Mouse (Mus musculus) neural tube, embryonic 11.5 days (tissue): ENCODE data around the gene Zwint. TPM values are rescaled to one million over a fixed set of nuclear protein-coding genes. Genes with fewer than 3 reads are reported as not detected.
A peak's percentile ranks its signal among the peaks of the same experiment; 100 is the strongest.

Source experiments
- ATAC-seq: fragments of 200-750 bp; cut with Nextera tagmentation; 2 replicates; pipeline ENCODE4 v1.8.0; 2017; ENCODE audit warnings: moderate number of reproducible peaks, mild to moderate bottlenecking, moderate TSS enrichment, moderate library complexity; ENCODE audit not compliant: insufficient read depth, low FRiP score, low TSS enrichment
- DNase-seq: peaks from one replicate; pipeline ENCODE4 v3.0.0-alpha.2; 2015; ENCODE audit warnings: low spot score
- H3K27ac ChIP-seq: fragments of 300-500 bp; sonication (generic); 2 replicates; pipeline ENCODE4 v1.5.1; 2014; ENCODE audit warnings: low read depth, mild to moderate bottlenecking, low read length
- H3K27me3 ChIP-seq: fragments of 300-500 bp; sonication (generic); 2 replicates; pipeline ENCODE4 v1.6.1; 2014; ENCODE audit warnings: mild to moderate bottlenecking, low read length, mixed read lengths; ENCODE audit not compliant: control insufficient read depth, insufficient read depth
- H3K36me3 ChIP-seq: fragments of 300-500 bp; sonication (generic); 2 replicates; pipeline ENCODE4 v1.6.1; 2014; ENCODE audit warnings: mild to moderate bottlenecking, low read length, moderate library complexity, mixed read lengths; ENCODE audit not compliant: control insufficient read depth, insufficient read depth
- H3K4me1 ChIP-seq: fragments of 300-500 bp; sonication (generic); 2 replicates; pipeline ENCODE4 v1.6.1; 2014; ENCODE audit warnings: low read length, mixed read lengths; ENCODE audit not compliant: control insufficient read depth, insufficient read depth
- H3K4me2 ChIP-seq: fragments of 300-500 bp; sonication (generic); 2 replicates; pipeline ENCODE4 v1.6.1; 2014; ENCODE audit warnings: low read depth, mild to moderate bottlenecking, moderate library complexity
- H3K4me3 ChIP-seq: fragments of 300-500 bp; sonication (generic); 2 replicates; pipeline ENCODE4 v1.5.1; 2014; ENCODE audit warnings: low read depth, low read length
- H3K9ac ChIP-seq: fragments of 300-500 bp; sonication (generic); 2 replicates; pipeline ENCODE4 v1.6.1; 2014; ENCODE audit warnings: mild to moderate bottlenecking, low read length
- H3K9me3 ChIP-seq: fragments of 300-500 bp; sonication (generic); 2 replicates; pipeline ENCODE4 v1.6.1; 2016; ENCODE audit warnings: low read length; ENCODE audit not compliant: control insufficient read depth
- WGBS: fragments of 180-500 bp; shearing (Covaris S2); extraction: QIAGEN DNeasy Blood & Tissue Kit; methylation state at CpG from one replicate; pipeline ENCODE4 v1.1.7; 2014; 5-methylcytosine and 5-hydroxymethylcytosine counted together
- polyA plus RNA-seq: library from polyadenylated mRNA; unstranded; fragments of >200 nt; fragmentation: Nextera tagmentation; extraction: Ambion mirVana; gene quantifications from 2 replicates; pipeline ENCODE4 v1.2.1, GENCODE M21; 2014

Gene Zwint
- polyA plus RNA-seq, 1 experiment from 2014 or later = 426 TPM

GRCm38 (mm10) chr10:72655017-72655509 lies 418 bp downstream of the Zwint start:
- Histone ChIP-seq H3K9me3 (no peaks in the 10 kb centered on the region), H3K9ac (peak overlapping the region; percentile 64), H3K4me2 (peak overlapping the region; percentile 52), H3K27me3 (no peaks in the 10 kb centered on the region), H3K36me3 (peaks cover 4% of the 10 kb centered on the region; the same call in 1 of the 2 replicates), H3K4me1 (peaks cover 7% of the 10 kb centered on the region; the same call in 1 of the 2 replicates), H3K27ac (peak overlapping the region; percentile 65), H3K4me3 (peak overlapping the region; percentile 52)
- peak; percentile 67 for DNase-seq
- WGBS = 2% methylated on average over 15 of the region's 15 CpGs
- ATAC-seq = peak; percentile 79

- Histone ChIP-seq H3K9me3 (no peaks in the 10 kb centered on the region), H3K27ac (no peak overlapping the region), H3K4me1 (peaks cover 7% of the 10 kb centered on the region; the same call in 1 of the 2 replicates), H3K36me3 (peaks cover 6% of the 10 kb centered on the region; the same call in 1 of the 2 replicates), H3K4me2 (no peak overlapping the region), H3K4me3 (no peak overlapping the region), H3K9ac (no peak overlapping the region), H3K27me3 (no peaks in the 10 kb centered on the region)
- DNase-seq (no peak), ATAC-seq (no peak)
- 92% methylated on average over 5 of the region's 5 CpGs for WGBS
Measured at GRCm38 (mm10) chr10:72659198-72659597, 4.6 kb downstream of the Zwint start.

- no peak overlapping the region for H3K9ac ChIP-seq
- no peaks in the 10 kb centered on the region for H3K27me3 ChIP-seq
- DNase-seq = no peak
- no peaks in the 10 kb centered on the region for H3K9me3 ChIP-seq
- peaks cover 6% of the 10 kb centered on the region for H3K36me3 ChIP-seq
- ATAC-seq = no peak
- WGBS = 97% methylated on average over 1 of the region's 1 CpGs
- peaks cover 7% of the 10 kb centered on the region; the same call in 1 of the 2 replicates for H3K4me1 ChIP-seq
- H3K4me2 ChIP-seq = no peak overlapping the region
- H3K27ac ChIP-seq = no peak overlapping the region
- H3K4me3 ChIP-seq = no peak overlapping the region
Measured at GRCm38 (mm10) chr10:72660350-72660749, 5.7 kb downstream of the Zwint start.

GRCm38 (mm10) chr10:72667856-72668255 lies 13.2 kb downstream of the Zwint start:
- Histone ChIP-seq H3K36me3 (no peaks in the 10 kb centered on the region; the same call in none of the 2 replicates), H3K27ac (no peak overlapping the region), H3K4me2 (no peak overlapping the region), H3K4me3 (no peak overlapping the region), H3K27me3 (no peaks in the 10 kb centered on the region), H3K9me3 (no peaks in the 10 kb centered on the region), H3K4me1 (no peaks in the 10 kb centered on the region), H3K9ac (no peak overlapping the region)
- DNase-seq (no peak), ATAC-seq (no peak)
- WGBS = 95% methylated on average over 5 of the region's 5 CpGs

- no peak overlapping the region for H3K4me2 ChIP-seq
- H3K27ac ChIP-seq = no peak overlapping the region
- WGBS = 91% methylated on average over 1 of the region's 1 CpGs
- no peaks in the 10 kb centered on the region for H3K27me3 ChIP-seq
- H3K4me1 ChIP-seq = no peaks in the 10 kb centered on the region
- H3K9me3 ChIP-seq = no peaks in the 10 kb centered on the region
- ATAC-seq (no peak), DNase-seq (no peak)
- no peak overlapping the region for H3K4me3 ChIP-seq
- H3K36me3 ChIP-seq = no peaks in the 10 kb centered on the region; the same call in 1 of the 2 replicates
- H3K9ac ChIP-seq = no peak overlapping the region
Measured at GRCm38 (mm10) chr10:72669086-72669485, 14.4 kb downstream of the Zwint start.

- Histone ChIP-seq H3K9me3 (no peaks in the 10 kb centered on the region), H3K4me1 (no peaks in the 10 kb centered on the region), H3K36me3 (no peaks in the 10 kb centered on the region), H3K27ac (no peak overlapping the region), H3K4me3 (no peak overlapping the region), H3K9ac (no peak overlapping the region), H3K27me3 (no peaks in the 10 kb centered on the region), H3K4me2 (no peak overlapping the region)
- 91% methylated on average over 6 of the region's 6 CpGs for WGBS
- ATAC-seq (no peak), DNase-seq (no peak)
Measured at GRCm38 (mm10) chr10:72675971-72676370, 21.3 kb downstream of the Zwint start.

GRCm38 (mm10) chr10:72676550-72676949 lies 21.9 kb downstream of the Zwint start:
- ATAC-seq (no peak), DNase-seq (no peak)
- no peak overlapping the region for H3K9ac ChIP-seq
- H3K36me3 ChIP-seq = no peaks in the 10 kb centered on the region
- H3K27ac ChIP-seq = no peak overlapping the region
- 93% methylated on average over 1 of the region's 1 CpGs for WGBS
- no peak overlapping the region for H3K4me3 ChIP-seq
- H3K27me3 ChIP-seq = no peaks in the 10 kb centered on the region
- no peaks in the 10 kb centered on the region for H3K4me1 ChIP-seq
- no peaks in the 10 kb centered on the region for H3K9me3 ChIP-seq
- no peak overlapping the region for H3K4me2 ChIP-seq

GRCm38 (mm10) chr10:72679086-72679485 lies 24.4 kb downstream of the Zwint start:
- H3K4me2 ChIP-seq = no peak overlapping the region
- no peak for DNase-seq
- 89% methylated on average over 4 of the region's 4 CpGs for WGBS

GRCm38 (mm10) chr10:72701092-72701491 lies 46.4 kb downstream of the Zwint start:
- no peak overlapping the region for H3K4me3 ChIP-seq
- DNase-seq (no peak), ATAC-seq (no peak)
- no peaks in the 10 kb centered on the region for H3K9me3 ChIP-seq
- no peaks in the 10 kb centered on the region for H3K27me3 ChIP-seq
- WGBS = 85% methylated on average over 5 of the region's 5 CpGs
- no peak overlapping the region for H3K27ac ChIP-seq
- H3K4me2 ChIP-seq = no peak overlapping the region
- no peak overlapping the region for H3K9ac ChIP-seq
- no peaks in the 10 kb centered on the region for H3K4me1 ChIP-seq
- H3K36me3 ChIP-seq = no peaks in the 10 kb centered on the region

More at GRCm38 (mm10) chr10:72679086-72679485, 24.4 kb downstream of the Zwint start:
- Histone ChIP-seq H3K4me3 (no peak overlapping the region), H3K9me3 (no peaks in the 10 kb centered on the region), H3K9ac (no peak overlapping the region), H3K27ac (no peak overlapping the region), H3K27me3 (no peaks in the 10 kb centered on the region), H3K4me1 (no peaks in the 10 kb centered on the region), H3K36me3 (no peaks in the 10 kb centered on the region)
- ATAC-seq = no peak
